Mouse (Mus musculus) brain, embryonic 14.5 days (tissue): Measurements from ENCODE around the gene Ing4.

ENCODE experiments used
- CTCF ChIP-seq: fragments of 200-500 bp; IDR thresholded peaks from 2 replicates; pipeline ENCODE4 v1.5.1; 2012; ENCODE audit warnings: inconsistent platforms, mild to moderate bottlenecking, moderate library complexity, borderline replicate concordance; ENCODE audit not compliant: insufficient read depth, insufficient read length; ENCODE audit errors: extremely low read depth
- POLR2A ChIP-seq: fragments of 200-500 bp; IDR thresholded peaks from 2 replicates; pipeline ENCODE4 v1.6.1; 2012; ENCODE audit warnings: mild to moderate bottlenecking, inconsistent platforms, borderline replicate concordance; ENCODE audit not compliant: poor library complexity, insufficient read depth, insufficient read length, severe bottlenecking; ENCODE audit errors: extremely low read depth

GRCm38 (mm10) chr6:125042081-125042480 is 2.5 kb downstream of the Ing4 start:
- no peak for TF ChIP-seq POLR2A
- no peak for TF ChIP-seq CTCF
